Mouse (Mus musculus) lung, embryonic 16.5 days (tissue): ENCODE measurements around the gene Uaca. TPM values are rescaled to one million over a fixed set of nuclear protein-coding genes. Genes with fewer than 3 reads are reported as not detected.

ENCODE experiments used
- ATAC-seq: fragments of 200-750 bp; cut with Nextera tagmentation; 2 replicates; pipeline ENCODE4 v1.8.0; 2017; ENCODE audit warnings: low read depth, mild to moderate bottlenecking, moderate library complexity
- H3K27ac ChIP-seq: fragments of 300-500 bp; sonication (generic); 2 replicates; pipeline ENCODE4 v1.5.1; 2014; ENCODE audit warnings: mild to moderate bottlenecking, control low read depth, low read length
- H3K27me3 ChIP-seq: fragments of 300-500 bp; sonication (generic); 2 replicates; pipeline ENCODE4 v1.6.1; 2014; ENCODE audit warnings: low read depth, low read length, mixed read lengths; ENCODE audit not compliant: control insufficient read depth, insufficient read depth
- H3K36me3 ChIP-seq: fragments of 300-500 bp; sonication (generic); 2 replicates; pipeline ENCODE4 v1.6.1; 2014; ENCODE audit warnings: low read length; ENCODE audit not compliant: control insufficient read depth, insufficient read depth
- H3K4me1 ChIP-seq: fragments of 300-500 bp; sonication (generic); replicated peaks from 2 replicates; pipeline ENCODE4 v1.6.1; 2014; ENCODE audit warnings: low read length, mixed read lengths; ENCODE audit not compliant: control insufficient read depth, insufficient read depth
- H3K4me2 ChIP-seq: fragments of 300-500 bp; sonication (generic); 2 replicates; pipeline ENCODE4 v1.6.1; 2014; ENCODE audit warnings: low read depth, low read length, control low read depth
- H3K4me3 ChIP-seq: fragments of 300-500 bp; sonication (generic); 2 replicates; pipeline ENCODE4 v1.5.1; 2014; ENCODE audit warnings: mild to moderate bottlenecking, low read length, control low read depth
- H3K9ac ChIP-seq: fragments of 300-500 bp; sonication (generic); 2 replicates; pipeline ENCODE4 v1.6.1; 2014; ENCODE audit warnings: low read length, control low read depth
- H3K9me3 ChIP-seq: fragments of 300-500 bp; sonication (generic); 2 replicates; pipeline ENCODE4 v1.6.1; 2016; ENCODE audit warnings: low read length; ENCODE audit not compliant: control insufficient read depth
- WGBS: fragments of 180-500 bp; shearing (Covaris S2); extraction: QIAGEN DNeasy Blood & Tissue Kit; methylation state at CpG from one replicate; pipeline ENCODE4 v1.1.7; 2014; 5-methylcytosine and 5-hydroxymethylcytosine counted together
- polyA plus RNA-seq: library from polyadenylated mRNA; unstranded; fragments of >200 nt; fragmentation: Nextera tagmentation; extraction: Ambion mirVana; gene quantifications from 2 replicates; pipeline ENCODE4 v1.2.1, GENCODE M21; 2015

Uaca gene
- polyA plus RNA-seq, 1 experiment from 2014 or later, result 33.3 TPM

GRCm38 (mm10) chr9:60821501-60821900 lies 27.2 kb downstream of the Uaca start:
- no peak for ATAC-seq
- H3K4me1 ChIP-seq, result no peaks in the 10 kb centered on the region
- 94% methylated on average over 4 of the region's 4 CpGs for WGBS
- no peak overlapping the region for H3K27ac ChIP-seq
- no peaks in the 10 kb centered on the region for H3K27me3 ChIP-seq
- H3K4me2 ChIP-seq, result no peak overlapping the region
- H3K9me3 ChIP-seq, result 0 out of 2 replicates have a peak, but pooled peaks cover 2% of the 10 kb centered on the region
- H3K36me3 ChIP-seq, result no peaks in the 10 kb centered on the region
- no peak overlapping the region for H3K9ac ChIP-seq
- H3K4me3 ChIP-seq, result no peak overlapping the region

GRCm38 (mm10) chr9:60822681-60823080 lies 28.3 kb downstream of the Uaca start:
- Histone ChIP-seq H3K27me3 (no peaks in the 10 kb centered on the region), H3K9ac (no peak overlapping the region), H3K36me3 (no peaks in the 10 kb centered on the region), H3K9me3 (0 out of 2 replicates have a peak, but pooled peaks cover 2% of the 10 kb centered on the region), H3K4me2 (no peak overlapping the region), H3K27ac (no peak overlapping the region), H3K4me1 (no peaks in the 10 kb centered on the region), H3K4me3 (no peak overlapping the region)
- ATAC-seq, result no peak
- WGBS, result 81% methylated on average over 6 of the region's 6 CpGs

- Histone ChIP-seq H3K9ac (no peak overlapping the region), H3K4me2 (no peak overlapping the region), H3K9me3 (0 out of 2 replicates have a peak, but pooled peaks cover 2% of the 10 kb centered on the region), H3K36me3 (no peaks in the 10 kb centered on the region), H3K27me3 (no peaks in the 10 kb centered on the region), H3K27ac (no peak overlapping the region), H3K4me1 (peaks cover 10% of the 10 kb centered on the region), H3K4me3 (no peak overlapping the region)
- ATAC-seq, result no peak
- 91% methylated on average over 7 of the region's 7 CpGs for WGBS
Measured at GRCm38 (mm10) chr9:60825506-60825905, 31.2 kb downstream of the Uaca start.

GRCm38 (mm10) chr9:60826759-60827158 lies 32.4 kb downstream of the Uaca start:
- no peak overlapping the region for H3K4me3 ChIP-seq
- WGBS, result 77% methylated on average over 7 of the region's 7 CpGs
- no peak overlapping the region for H3K27ac ChIP-seq
- ATAC-seq, result no peak
- peaks cover 11% of the 10 kb centered on the region for H3K4me1 ChIP-seq
- no peaks in the 10 kb centered on the region for H3K36me3 ChIP-seq
- no peak overlapping the region for H3K9ac ChIP-seq
- H3K9me3 ChIP-seq, result 0 out of 2 replicates have a peak, but pooled peaks cover 2% of the 10 kb centered on the region
- no peaks in the 10 kb centered on the region for H3K27me3 ChIP-seq
- H3K4me2 ChIP-seq, result no peak overlapping the region

- Histone ChIP-seq H3K9me3 (0 out of 2 replicates have a peak, but pooled peaks cover 2% of the 10 kb centered on the region), H3K27me3 (no peaks in the 10 kb centered on the region), H3K4me1 (peaks cover 11% of the 10 kb centered on the region), H3K4me3 (no peak overlapping the region), H3K27ac (no peak overlapping the region), H3K9ac (no peak overlapping the region), H3K4me2 (no peak overlapping the region), H3K36me3 (no peaks in the 10 kb centered on the region)
- WGBS, result 79% methylated on average over 2 of the region's 2 CpGs
- no peak for ATAC-seq
Measured at GRCm38 (mm10) chr9:60828196-60828595, 33.9 kb downstream of the Uaca start.

- Histone ChIP-seq H3K27me3 (no peaks in the 10 kb centered on the region), H3K27ac (no peak overlapping the region), H3K9me3 (peaks cover 4% of the 10 kb centered on the region; the same call in 1 of the 2 replicates), H3K9ac (no peak overlapping the region), H3K4me3 (no peak overlapping the region), H3K4me2 (no peak overlapping the region), H3K36me3 (no peaks in the 10 kb centered on the region), H3K4me1 (peaks cover 11% of the 10 kb centered on the region)
- 0 out of 2 replicates have a peak, but pooled peaks have one; percentile 13 for ATAC-seq
- 56% methylated on average over 4 of the region's 4 CpGs for WGBS
Measured at GRCm38 (mm10) chr9:60829610-60830009, 35.3 kb downstream of the Uaca start.

- Histone ChIP-seq H3K4me2 (no peak overlapping the region), H3K27ac (peak overlapping the region; percentile 53), H3K27me3 (no peaks in the 10 kb centered on the region), H3K9me3 (peaks cover 4% of the 10 kb centered on the region; the same call in 1 of the 2 replicates), H3K4me3 (no peak overlapping the region), H3K4me1 (peaks cover 11% of the 10 kb centered on the region), H3K9ac (no peak overlapping the region), H3K36me3 (no peaks in the 10 kb centered on the region)
- ATAC-seq, result peak; percentile 50; the same call in 1 of the 2 replicates
- WGBS, result 26% methylated on average over 3 of the region's 3 CpGs
Measured at GRCm38 (mm10) chr9:60830079-60830478, 35.7 kb downstream of the Uaca start.

- H3K4me1 ChIP-seq, result peaks cover 19% of the 10 kb centered on the region
- H3K9ac ChIP-seq, result no peak overlapping the region
- H3K36me3 ChIP-seq, result no peaks in the 10 kb centered on the region
- H3K4me3 ChIP-seq, result no peak overlapping the region
- no peak overlapping the region for H3K4me2 ChIP-seq
- no peak overlapping the region for H3K27ac ChIP-seq
- 67% methylated on average over 8 of the region's 8 CpGs for WGBS
- H3K27me3 ChIP-seq, result no peaks in the 10 kb centered on the region
- peaks cover 4% of the 10 kb centered on the region; the same call in 1 of the 2 replicates for H3K9me3 ChIP-seq
- ATAC-seq, result peak; percentile 65
Measured at GRCm38 (mm10) chr9:60832233-60832632, 37.9 kb downstream of the Uaca start.

GRCm38 (mm10) chr9:60836151-60836550 lies 41.8 kb downstream of the Uaca start:
- 45% methylated on average over 5 of the region's 5 CpGs for WGBS
- peaks cover 24% of the 10 kb centered on the region for H3K4me1 ChIP-seq
- peak overlapping the region; percentile 38; the same call in 1 of the 2 replicates for H3K27ac ChIP-seq

More at GRCm38 (mm10) chr9:60836151-60836550, 41.8 kb downstream of the Uaca start:
- no peak overlapping the region for H3K4me2 ChIP-seq
- H3K36me3 ChIP-seq, result no peaks in the 10 kb centered on the region
- H3K9me3 ChIP-seq, result peaks cover 4% of the 10 kb centered on the region; the same call in 1 of the 2 replicates
- no peaks in the 10 kb centered on the region for H3K27me3 ChIP-seq
- no peak for ATAC-seq
- no peak overlapping the region for H3K9ac ChIP-seq
- no peak overlapping the region for H3K4me3 ChIP-seq
